Mouse (Mus musculus) adrenal gland, postnatal 14 days (tissue): Measurements from ENCODE around the gene Mmp12. TPM values are rescaled to one million over a fixed set of nuclear protein-coding genes. Genes with fewer than 3 reads are reported as not detected.
"Not testable (repeated sequence)": the region's sequence is repeated elsewhere in the genome, so short reads cannot be mapped to it uniquely, and the experiment has no call there.

Source experiments
- DNase-seq: peaks from one replicate; pipeline ENCODE4 v3.0.0; 2021; ENCODE audit warnings: mixed read lengths
- long read RNA-seq, 2 experiments: library from polyadenylated mRNA; stranded (forward); transcript quantifications; one replicate each; pipeline ENCODE4 v2.0.0; 2021
- total RNA-seq: library from RNA; stranded (reverse); gene quantifications from 2 replicates; pipeline ENCODE4 v1.2.3, GENCODE M21; 2021

The Mmp12 gene
- total RNA-seq, result 0.75 and 0.78 TPM in 2 replicates
- long read RNA-seq, experiment 1, partial matches to known transcripts, result 0 of 1 reads
- long read RNA-seq, experiment 1, other reads (novel, unspliced or antisense), result 0 of 1 reads
- long read RNA-seq, experiment 2, result 0 reads

DNA sequence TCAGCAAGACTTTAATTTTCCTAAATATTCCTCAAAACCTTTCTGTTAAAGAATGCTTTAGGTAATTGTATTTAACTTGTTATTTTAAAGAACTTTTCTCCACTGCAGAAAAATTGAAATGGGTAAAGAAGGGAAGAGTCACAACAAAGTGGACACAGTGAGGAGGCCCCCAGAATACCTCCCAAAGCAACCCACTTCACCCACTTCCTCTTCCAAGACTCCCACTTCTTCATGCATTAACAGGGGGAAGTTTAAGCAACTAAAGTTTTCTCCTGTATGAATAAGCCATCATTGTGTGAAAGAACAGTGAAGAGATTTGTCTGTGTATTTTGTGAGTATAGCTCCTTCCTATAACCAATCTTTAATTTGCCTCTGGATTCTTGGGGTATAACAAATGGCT lies at the start of gene Mmp12:
Gene Mmp12 (plus strand): TSS at position 275 of the 400 bp plus-strand sequence.
- DNase-seq, result no peak

DNA sequence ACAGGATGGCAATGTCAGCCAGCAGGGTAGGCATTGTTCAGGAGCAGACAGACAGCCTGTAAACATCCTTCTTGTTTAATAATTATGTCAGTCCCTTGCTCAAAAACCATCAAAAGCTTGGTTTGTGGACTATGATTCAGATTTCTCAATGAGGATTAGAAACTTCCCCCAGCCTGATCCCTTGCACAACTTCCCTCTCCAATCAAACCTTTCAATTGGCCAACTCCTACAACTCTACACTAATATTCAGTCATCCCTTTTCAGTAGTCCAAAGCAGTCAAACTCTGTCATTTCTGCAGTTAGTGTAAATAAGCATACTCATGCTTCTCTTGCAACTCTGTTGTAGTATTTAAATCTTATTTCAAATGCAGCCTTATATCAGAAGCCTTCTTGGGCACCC lies 12.3 kb upstream of the Mmp12 start:
- no peak for DNase-seq

DNA sequence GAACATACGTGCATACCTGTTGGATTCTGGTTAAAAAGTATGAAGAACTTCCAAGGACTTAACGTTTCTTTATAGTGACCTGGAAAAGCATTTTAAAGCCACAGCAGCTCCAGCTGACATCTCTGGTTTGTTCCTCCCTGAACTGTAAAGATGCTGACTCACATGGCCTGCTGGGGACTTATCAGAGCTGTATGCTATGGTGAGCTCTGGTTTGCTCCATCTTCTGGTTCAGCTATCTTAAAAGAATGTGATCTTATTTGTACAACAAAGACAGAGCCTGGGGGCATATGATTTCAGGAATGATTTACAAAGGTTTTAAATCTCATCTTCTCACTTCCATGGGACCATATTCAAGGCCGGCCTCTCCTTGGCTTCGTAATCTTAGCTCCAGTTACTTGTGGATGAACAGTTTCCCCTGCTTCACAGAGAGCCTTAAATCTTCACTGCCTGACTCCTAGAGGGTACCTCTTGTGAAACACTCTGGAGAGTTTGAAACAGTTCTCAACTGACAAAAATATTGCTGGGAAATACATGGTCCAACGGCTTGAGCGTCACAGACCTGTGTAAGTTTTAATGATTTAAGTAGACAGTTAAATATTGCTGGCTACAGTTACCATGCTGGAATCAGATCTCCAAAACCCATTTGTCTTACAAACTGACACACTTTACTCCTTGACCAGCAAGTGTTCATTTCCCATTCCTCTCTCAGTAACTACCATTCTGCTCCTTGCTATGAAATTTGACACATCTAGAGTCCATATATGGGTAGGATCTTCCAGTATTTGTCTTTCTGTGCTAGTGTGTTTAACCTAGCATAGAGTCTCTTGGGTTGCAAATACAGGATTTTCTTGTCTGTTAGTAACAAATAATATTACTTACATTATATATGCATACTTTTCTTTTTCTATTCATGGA lies 8.2 kb upstream of the Mmp12 start:
- DNase-seq, result no peak

DNA sequence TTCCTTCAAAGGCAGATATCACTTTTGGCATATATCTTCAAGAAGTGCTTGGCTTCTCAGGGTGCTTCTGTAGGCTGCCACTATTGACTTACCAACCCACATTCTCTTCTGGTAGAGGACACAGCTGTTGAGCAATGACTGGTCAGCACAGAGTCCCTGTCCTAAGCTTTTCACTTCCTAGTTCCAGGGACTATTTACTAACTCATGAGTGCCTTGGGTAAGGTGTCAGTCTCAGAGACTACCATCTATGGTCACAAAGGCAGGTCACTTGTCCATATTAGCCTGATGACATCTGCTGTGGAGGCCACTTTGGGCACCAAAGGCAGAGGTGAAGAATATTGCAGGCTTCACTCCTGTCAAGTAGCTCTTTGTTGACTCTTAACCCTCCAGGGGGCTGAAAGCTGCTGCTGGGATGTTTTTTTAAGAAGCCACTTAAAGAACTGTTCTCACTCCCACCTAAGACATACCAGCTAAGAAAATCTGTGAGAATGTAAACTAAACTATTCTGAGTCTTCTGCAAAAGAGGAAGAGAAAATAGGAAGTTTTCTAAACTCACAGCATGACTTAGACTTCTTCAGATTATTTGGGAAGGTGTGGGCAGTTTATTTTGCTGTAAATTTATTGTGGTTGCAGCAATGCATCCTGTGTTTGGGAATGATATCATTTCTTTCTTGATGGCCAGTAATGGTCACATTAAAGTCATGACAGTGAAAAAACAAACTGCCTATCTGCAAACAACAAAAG lies 7.3 kb upstream of the Mmp12 start:
- no peak for DNase-seq

DNA sequence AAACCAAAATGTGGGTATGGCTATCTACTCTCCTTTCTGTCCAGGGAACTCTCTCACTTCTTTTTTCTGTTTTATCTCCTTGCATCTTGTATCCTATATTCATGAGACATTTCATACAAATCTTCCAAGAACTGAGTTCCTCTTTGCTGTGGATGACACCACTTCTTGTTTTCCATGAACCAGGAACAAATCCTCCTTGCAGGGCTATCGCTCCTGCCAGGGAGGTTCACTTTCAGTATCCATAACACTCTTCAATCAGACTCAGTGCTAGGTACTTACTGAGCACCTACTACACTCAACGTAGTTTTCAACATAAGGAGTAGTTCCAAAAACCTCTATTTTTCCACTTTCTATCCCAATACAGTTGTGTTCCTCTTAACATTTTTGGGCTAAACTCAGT lies 1.3 kb downstream of the Mmp12 start:
- DNase-seq, result no peak

DNA sequence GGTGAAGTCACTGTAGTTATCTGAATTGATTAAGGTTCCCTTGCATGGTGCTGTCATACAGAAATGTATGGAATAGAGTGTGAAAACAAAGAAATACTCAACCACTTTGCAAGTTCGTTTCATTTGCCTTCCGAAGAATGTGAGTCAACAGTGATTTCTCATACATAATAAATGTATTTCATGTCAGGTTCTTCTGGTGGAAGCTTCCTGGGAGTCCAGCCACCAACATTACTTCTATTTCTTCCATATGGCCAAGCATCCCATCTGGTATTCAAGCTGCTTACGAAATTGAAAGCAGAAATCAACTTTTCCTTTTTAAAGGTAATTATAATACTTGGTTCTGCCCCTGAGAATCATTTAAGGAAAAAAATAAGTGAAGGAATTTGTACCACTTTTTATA lies 10.4 kb downstream of the Mmp12 start:
- DNase-seq, result no peak

DNA sequence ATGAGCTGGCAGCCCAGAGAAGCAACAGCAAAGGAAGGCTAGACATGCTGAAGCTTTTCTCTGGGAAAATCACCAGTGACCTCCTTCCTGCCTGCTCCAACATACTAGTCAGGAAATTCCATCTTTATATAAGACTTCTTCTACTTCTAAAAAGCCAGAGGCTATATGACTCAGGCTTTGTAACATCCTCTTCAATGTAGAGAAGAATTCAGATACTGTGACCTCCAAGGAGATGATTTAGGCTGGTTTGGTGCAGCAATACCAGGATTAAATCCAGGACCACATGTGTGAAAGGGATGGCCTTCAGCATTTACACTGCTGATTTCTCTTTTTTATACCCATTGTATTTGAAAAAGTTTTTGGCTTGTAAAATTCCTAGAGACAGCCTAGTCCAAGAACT lies 43.8 kb downstream of the Mmp12 start, which contains the start of gene Mmp1b:
Gene Mmp1b (minus strand): TSS at position 101 of the 400 bp plus-strand sequence.
- no peak for DNase-seq

DNA sequence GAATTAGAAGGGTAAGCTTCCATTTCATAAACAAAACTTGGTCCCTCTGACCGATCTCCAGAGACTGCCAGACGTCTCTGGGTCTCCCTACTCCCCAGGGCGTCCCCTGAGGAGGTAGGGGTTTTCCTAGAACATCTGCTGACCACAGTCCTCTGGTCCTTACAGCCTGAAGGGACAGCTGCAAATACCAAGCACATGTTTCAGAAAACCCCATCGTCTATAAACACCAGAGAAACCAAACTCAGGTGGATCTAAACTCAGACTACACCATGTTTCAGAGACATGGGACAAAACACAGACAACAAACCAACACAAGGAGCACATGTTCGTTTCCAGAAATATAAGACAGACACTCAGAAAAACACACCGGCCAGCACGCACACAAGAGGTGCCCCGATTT lies 52.4 kb downstream of the Mmp12 start:
- not testable (repeated sequence) for DNase-seq

Other genes with a start within 250 kb of the Mmp12 start
- 13.0 and 14.7 TPM in 2 replicates for gene Dync2h1, start 159.9 kb upstream of the Mmp12 start, total RNA-seq
- gene Dcun1d5, start 159.9 kb upstream of the Mmp12 start, total RNA-seq, result 84.4 and 89.5 TPM in 2 replicates
- 0.19 TPM in 2 replicates for gene Mmp13, start 71.9 kb upstream of the Mmp12 start, total RNA-seq
- gene Mmp1b, start 43.7 kb downstream of the Mmp12 start, total RNA-seq, result not detected in 2 replicates
- not detected in 2 replicates for gene Mmp3, start 101.4 kb downstream of the Mmp12 start, total RNA-seq
- not detected in 2 replicates for gene Mmp10, start 158.0 kb downstream of the Mmp12 start, total RNA-seq
- 0.34 and 0.59 TPM in 2 replicates for gene Mmp8, start 214.1 kb downstream of the Mmp12 start, total RNA-seq
- 1.8 and 2.1 TPM in 2 replicates for gene Mmp27, start 227.0 kb downstream of the Mmp12 start, total RNA-seq